Mouse (Mus musculus): ENCODE results near the gene B3galt5.

DNA sequence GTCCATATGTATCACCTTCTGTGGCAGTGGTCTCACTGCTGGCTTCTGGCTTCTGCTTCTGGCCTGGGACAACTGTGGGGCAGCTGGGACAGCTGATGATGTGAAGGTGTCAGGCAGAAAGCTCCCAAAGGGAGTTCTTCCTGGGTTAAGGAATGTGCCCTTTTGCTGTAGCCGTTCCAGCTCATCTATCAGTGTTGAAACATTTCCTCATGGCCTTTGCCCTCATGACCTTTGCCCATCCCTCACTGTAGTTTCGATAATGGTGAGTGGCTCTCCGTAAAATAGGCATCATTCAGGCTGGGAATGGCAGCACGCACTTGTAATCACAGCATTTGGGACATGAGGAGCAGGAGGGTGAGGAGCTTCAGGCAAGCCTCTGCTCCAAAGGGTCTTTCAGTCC is 127.3 kb downstream of the B3galt5 start:
- no peak for TF ChIP-seq CTCF (IDR thresholded peaks at IDR 0.05)
- no peak for TF ChIP-seq EP300 (IDR thresholded peaks at IDR 0.05)

All from lung, postnatal 0 days (tissue).